Mouse (Mus musculus): ENCODE results near the gene Rcc2. TPM values are rescaled to one million over a fixed set of nuclear protein-coding genes. Genes with fewer than 3 reads are reported as not detected.
A peak's percentile ranks its signal among the peaks of the same experiment; 100 is the strongest.

Gene Rcc2
- total RNA-seq, 2 experiments from 2014 or later: 74.9 to 75.4 TPM

DNA sequence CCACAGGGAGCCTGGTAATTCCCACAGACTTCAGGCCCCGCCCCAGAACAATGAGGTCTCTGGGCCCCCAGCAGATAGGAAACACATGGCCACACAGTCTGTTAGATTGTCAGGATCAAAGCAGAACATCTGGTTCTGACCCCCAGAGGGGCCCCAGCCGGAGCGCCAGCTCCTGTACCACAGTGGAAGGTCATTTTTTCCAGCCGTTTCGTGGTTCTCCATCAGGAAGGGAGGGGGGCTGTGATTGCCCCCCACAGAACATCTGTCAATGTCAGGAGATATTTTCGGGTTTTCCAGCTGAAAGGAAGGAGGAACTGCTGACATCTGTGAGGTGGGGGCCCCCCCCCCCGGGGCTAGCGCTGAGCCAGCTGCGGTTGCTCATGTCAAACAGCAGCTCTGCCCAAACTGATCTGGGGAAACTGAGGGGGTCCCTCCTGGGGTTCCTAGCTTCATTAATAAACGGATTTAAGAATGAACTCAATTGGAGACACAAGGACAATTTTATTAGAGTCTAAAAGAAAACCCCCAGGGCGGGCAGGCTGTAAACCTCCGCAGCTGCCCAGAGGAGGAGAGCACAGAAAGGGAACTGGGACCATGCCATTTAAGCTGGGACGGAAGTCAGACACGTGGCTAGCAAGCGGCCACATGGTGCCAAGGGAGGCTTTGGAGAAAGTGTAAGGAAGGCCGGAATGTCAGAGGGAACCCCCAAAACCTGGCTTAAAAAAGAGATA lies 16.0 kb upstream of the Rcc2 start:
- no peak for DNase-seq (ENCODE audit: low spot score in 2 of 2)

GRCm38 (mm10) chr4:140684881-140685303 lies 15.4 kb upstream of the Rcc2 start:
- no peak for DNase-seq (ENCODE audit: low spot score in 2 of 2)

GRCm38 (mm10) chr4:140688044-140688825 lies 12.1 kb upstream of the Rcc2 start:
- DNase-seq (ENCODE audit: low spot score in 2 of 2): no peak

GRCm38 (mm10) chr4:140688826-140689425 lies 11.4 kb upstream of the Rcc2 start:
- DNase-seq (ENCODE audit: low spot score in 2 of 2): no peak

DNA sequence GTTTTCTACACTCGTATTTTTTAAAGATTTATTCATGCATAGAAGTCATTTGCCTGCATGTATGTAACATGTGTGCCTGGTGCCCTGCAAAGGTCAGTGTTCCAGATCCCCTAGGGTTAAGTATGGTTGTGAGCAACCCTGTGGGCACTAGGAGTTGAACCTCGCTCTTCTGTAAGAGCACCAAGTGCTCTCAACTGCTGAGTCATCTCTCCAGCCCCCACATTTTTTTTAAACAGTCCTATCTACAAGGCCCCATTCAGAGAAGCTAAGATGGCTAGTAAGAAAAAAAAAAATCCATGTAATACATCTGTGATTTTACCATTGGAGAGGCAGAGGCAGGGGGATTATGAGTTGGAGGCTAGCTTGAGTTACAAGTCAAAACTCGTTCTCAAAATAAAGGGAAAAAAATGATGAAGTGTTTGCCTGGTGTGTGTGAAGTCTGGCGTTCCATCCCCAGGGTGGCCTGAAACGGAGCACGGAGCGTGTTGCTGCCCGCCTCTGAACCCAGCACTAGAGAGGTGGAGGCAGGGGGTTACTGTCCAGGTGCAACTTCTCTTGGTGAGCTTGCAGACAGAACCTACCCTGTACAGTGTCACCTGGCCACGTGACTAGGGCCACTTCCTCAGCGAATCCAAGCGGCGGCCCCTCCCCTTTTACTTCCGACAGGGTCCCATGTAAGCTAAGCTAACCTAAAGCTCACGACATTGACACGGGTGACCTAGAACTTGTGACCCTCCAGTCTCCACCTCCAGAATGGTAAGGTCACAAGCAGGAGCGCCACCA lies 10.3 kb upstream of the Rcc2 start:
- no peak for DNase-seq (ENCODE audit: low spot score in 2 of 2)

DNA sequence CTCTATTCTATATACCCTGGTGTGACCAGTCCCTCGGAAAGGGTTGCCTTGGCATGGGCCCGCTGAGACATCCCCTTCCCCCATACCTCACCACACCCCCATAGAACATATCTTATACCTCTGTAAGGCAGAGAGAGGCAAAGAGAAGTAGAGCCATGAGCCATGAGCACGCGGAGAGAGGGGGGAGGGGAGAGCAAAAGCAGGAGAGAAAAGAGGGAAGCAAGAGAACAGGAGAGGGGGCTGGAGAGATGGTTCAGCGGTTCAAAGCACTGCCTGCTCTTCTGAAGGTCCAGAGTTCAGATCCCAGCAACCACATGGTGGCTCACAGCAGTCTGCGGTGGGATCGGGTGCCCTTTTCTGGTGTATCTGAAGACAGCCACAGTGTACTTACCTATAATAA lies 8.9 kb upstream of the Rcc2 start:
- DNase-seq (ENCODE audit: low spot score in 2 of 2): no peak

- no peak for DNase-seq (ENCODE audit: low spot score in 2 of 2)
Observed at GRCm38 (mm10) chr4:140693513-140693912, 6.8 kb upstream of the Rcc2 start.

DNA sequence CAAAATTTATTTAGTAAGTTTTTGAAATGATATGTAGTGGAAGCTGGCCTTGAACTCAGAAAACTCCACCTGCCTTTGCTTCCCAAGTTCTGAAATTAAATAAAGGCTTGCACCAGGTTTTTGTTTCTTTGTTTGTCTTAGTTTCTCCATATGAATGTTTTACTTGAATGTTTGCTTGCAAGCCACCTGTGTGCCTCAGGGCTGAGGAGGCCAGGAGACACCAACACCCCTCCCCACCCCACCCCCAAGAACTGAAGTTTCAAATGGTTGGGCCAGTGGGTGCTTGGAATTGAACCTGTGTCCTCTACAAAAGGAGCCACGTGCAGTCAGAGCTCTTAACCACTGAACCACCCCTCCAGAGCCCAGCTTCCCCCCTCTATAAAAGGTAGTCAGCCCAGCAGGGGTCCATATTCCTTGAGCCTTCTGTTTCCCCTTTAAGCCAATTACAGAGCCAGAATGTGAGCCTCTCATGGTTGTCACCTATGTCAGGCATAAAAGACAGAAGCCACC lies 5.7 kb upstream of the Rcc2 start:
- DNase-seq (ENCODE audit: low spot score in 2 of 2): no peak

DNA sequence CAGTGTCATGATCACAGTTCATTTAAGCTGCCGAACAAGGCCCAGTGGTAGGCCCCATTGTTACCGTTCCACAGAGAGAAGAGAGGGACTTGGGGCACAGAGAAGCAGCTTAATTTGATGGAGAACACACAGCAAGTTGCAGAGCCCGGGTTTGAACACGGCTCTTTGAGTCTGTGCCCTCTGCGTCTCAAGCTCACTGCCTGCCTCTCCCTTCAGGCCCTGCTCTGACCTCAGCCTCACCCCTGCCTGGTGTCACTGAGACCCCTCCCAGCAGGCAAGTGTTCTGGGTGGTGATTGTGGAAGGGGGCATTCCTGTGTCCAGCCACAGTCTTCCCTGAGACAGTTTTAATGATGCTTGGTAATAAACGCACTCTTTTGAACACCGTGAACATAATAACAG lies 5.2 kb upstream of the Rcc2 start:
- DNase-seq (ENCODE audit: low spot score in 2 of 2): no peak

DNA sequence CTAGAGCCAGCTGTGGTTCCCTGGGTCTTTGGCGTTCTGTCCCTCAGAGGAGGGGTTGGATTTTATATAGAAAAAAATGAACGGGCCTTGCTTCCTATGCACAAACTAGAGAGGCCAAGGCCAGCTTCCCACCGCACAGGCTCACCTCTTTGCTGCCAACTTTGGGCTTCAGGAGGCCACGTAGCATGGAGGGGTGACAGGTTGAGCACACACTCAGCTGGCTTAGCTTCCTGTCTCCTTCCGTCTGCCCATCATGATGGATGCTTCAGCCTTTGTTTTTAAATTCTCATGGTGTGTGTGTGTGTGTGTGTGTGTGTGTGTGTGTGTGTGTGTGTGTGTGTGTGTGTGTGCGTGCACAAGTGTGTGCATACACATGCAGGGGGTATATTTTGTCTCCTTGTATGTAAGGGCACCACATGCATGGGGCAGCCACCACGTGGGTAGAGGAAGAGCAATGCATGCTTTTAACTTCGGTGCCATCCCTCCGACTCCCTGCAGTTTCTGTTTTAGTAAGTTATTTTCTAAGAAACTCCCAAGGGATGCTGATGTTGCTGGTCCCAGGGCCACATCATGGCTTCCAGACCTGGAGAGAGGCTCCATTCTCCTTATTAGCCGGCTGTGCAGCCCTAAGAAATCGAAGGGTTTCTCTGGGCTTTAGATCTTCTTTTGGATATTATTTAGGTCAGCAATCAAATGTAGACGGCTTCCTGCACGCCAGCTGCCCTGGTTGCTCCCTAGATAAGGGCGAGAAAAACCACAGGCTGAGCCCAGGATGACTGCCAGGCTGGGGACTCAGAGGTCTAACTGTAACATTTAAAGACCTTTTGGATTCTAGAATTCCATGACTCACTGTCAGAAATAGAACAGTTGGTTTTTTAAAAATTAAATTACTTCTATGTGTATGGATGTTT lies 4.4 kb upstream of the Rcc2 start:
- DNase-seq (ENCODE audit: low spot score in 2 of 2): no peak

DNA sequence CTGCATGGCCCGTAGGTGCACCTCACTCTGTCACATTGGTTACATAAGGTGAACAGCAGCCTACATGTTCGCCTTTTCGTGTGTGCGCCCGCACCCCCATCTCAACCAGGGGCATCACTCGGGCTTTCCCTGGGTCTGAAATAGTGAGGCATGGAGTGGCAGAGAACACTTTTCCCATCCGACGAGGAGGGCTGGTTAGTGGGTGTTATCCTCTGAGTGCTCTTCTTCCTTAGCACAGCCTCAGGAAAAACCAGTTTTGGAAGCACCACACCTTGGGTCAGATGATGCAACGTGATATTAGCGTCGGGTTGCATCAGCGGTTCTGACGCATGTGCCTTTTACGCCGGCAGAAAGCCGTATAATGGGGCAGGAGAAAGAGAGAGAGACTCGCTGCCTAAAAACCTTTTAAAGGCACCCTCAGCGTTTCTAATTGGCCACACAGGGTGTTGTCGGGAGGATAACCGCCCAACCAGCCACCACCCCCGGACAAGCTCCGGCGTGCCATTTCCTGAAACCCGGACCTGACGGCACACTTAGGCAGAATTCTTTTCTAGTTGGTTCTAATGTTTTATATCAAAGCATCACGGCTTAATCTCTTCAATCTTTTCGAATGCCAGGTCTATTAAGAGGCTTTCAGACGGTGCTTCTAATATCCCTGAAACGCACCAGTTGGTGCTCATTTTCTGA lies 757 bp upstream of the Rcc2 start:
- DNase-seq (ENCODE audit: low spot score in 2 of 2): peak; percentile 62 to 79

DNA sequence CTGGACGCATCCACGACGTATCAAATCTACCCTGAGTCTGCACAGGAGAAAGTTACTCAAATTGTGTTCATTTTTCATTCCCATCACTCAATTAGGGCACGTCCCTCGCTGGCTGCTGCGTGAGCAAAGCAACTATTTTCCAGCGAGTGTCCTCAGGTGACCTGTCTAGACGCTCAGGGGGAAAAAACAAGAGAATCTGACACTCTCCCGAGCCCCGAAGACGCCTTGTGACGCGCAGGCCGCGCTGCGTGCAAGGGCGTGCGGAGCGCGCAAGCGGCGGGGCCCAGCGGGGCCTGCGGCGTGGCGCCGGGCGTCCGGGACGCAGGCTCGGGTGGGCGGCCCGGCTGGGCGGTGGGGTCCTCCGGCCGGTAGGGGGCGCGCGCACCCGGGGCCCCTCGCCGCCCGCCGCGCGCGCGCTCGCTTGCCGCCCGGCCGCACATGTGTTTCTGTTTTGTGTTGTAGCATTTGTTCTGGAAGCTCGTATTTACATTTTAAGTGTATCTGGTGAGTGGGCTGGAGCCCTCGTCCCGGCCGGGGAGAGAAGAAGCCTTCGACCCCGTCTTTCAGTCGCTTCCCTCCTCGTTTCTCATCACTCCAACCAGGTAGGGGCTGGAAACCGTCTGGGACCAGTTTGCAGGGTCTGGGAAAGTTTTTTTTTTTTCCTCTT lies 841 bp downstream of the Rcc2 start:
- DNase-seq (ENCODE audit: low spot score in 2 of 2): peak; percentile 80 to 82

DNA sequence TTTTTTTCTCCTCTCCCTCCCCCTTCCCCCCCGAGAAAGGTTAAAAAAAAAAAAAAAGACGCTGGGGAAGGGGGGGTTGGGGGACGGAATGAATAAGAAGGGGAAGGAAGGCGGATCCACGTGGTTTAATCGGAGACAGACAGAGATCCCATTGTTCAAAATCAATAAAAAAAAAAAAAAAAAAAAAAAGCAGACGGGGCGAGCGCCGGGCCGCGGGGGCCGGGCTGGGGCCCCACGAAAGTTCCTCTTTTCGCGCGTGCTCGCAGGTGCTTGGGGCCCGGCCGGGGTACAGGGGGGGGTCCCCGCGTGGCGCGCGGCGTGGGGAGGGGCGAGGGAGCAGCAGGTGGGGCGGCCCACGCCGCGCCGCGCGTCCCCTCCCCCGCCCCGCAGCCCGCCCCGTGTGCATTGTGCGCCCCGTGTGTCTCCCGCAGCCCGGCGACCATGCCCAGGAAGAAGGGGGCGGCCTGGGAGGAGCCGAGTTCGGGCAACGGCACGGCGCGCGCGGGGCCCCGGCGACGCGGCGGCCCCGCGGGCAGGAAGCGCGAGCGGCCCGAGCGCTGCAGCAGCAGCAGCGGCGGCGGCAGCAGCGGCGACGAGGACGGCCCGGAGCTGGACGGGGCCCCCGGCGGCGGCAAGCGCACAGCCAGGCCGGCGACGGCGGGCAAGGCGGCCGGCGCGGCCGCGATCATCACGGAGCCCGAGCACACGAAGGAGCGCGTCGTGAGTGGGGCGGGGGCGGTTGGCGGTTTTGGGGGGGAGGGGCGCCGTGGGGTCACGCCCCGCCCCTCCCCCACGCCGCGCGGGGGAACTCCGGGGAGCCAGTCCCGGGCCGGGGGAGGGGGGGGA lies 1.6 kb downstream of the Rcc2 start:
- DNase-seq (ENCODE audit: low spot score in 2 of 2): no peak

- peak; percentile 72 to 76 for DNase-seq (ENCODE audit: low spot score in 2 of 2)
Observed at GRCm38 (mm10) chr4:140702611-140703327, 2.4 kb downstream of the Rcc2 start.

DNA sequence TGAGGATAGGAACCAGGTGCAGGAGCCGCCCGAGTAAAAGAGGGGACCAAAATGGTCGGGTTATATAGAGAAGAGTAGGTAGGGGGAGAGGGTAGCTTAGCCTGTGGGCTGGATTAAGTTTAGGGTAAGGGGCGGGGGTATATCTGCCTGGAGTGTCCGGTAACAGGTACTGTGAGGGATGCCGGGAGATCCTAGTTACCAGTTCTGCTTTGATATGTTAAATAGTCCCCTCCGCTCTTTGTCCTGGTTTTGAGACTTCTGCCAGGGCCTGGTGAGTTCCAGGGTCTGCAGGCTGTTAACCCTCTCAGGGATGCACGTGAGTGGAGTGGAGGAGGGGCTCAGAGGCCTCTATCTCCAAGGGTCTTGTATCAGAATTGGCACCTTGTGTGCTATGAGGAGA lies 3.3 kb downstream of the Rcc2 start:
- no peak for DNase-seq (ENCODE audit: low spot score in 2 of 2)

- DNase-seq (ENCODE audit: low spot score in 2 of 2): no peak
Observed at GRCm38 (mm10) chr4:140704166-140704565, 3.8 kb downstream of the Rcc2 start.

- no peak for DNase-seq (ENCODE audit: low spot score in 2 of 2)
Observed at GRCm38 (mm10) chr4:140707615-140708014, 7.3 kb downstream of the Rcc2 start.

All from layer of hippocampus, postnatal 14 days (tissue).